Mouse (Mus musculus): ENCODE measurements at regions not wholly inside any gene's neighbourhood (a gene's known extent, or its start where the extent isn't known, plus 50 kb on each side); places are given as distances from the start of the nearest gene placed in this dataset.
A peak's percentile ranks its signal among the peaks of the same experiment; 100 is the strongest.

DNA sequence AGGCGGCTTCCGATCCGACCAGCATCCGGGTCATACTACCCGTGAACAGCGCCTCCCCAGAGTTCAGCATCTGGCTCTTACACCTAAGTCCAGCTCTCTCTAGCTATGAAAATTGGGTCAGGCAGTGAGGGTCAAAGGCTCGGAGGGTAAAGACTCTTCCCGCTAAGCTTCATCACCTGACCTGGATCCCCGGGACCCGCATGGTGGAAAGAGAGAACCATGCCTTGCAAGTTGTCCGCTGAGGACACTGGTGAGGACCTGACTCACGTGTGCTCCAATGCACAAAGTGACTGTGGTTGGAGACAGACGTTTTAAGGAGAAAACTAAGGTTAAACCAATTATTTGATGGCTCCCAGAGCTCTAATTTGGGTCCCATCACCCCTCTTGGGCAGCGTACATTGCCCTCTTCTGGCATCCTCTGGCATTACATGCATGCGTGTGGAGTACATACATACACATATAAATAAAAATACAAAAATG, 74.6 kb upstream of the Sall4 start:
- no peak for DNase-seq (ENCODE audit: low read depth)

- DNase-seq (ENCODE audit: low read depth): no peak
Measured at GRCm38 (mm10) chr2:168841713-168842045, 73.9 kb upstream of the Sall4 start.

DNA sequence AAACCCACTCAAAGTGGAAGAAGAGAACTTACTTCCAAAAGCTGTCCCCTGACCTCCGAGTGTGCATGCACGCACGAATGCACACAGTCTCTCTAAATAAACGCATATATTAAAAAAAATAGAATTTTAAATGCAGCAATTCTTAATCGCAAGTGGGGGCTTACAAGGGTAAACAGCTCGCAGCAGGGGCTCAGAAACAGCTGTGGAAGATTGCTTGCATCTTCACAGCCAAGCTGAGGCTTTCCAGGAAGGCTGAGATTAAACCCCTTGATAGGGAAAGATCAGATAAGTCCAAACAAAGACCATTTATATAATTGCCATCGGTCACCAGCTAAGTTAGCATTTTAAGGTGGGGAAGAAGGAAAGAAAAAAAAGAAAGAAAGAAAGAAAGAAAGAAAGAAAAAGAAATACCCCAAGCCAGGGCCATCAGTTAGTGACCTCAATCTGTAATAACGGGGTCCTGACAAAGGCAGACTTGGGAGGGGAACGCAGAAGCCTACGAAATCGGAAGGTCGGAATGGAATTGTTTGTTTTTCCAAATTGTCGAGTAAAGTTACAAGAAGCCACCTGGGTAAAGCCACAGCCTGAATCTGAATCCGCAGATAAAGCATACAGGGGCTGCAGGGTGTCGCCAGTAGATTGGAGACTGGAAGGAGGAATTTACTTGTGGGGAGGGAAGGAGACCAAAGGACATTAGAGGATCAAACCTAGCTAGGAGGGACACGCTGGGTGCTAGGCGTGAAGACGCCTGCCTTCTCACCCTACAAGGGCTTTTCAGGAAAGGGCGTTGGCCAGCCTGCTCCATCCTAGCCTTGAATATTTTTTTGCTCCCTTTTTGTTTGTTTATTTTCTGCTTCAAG, 73.3 kb upstream of the Sall4 start:
- DNase-seq (ENCODE audit: low read depth): no peak

GRCm38 (mm10) chr2:168839811-168840655, 72.3 kb upstream of the Sall4 start:
- DNase-seq (ENCODE audit: low read depth): no peak

DNA sequence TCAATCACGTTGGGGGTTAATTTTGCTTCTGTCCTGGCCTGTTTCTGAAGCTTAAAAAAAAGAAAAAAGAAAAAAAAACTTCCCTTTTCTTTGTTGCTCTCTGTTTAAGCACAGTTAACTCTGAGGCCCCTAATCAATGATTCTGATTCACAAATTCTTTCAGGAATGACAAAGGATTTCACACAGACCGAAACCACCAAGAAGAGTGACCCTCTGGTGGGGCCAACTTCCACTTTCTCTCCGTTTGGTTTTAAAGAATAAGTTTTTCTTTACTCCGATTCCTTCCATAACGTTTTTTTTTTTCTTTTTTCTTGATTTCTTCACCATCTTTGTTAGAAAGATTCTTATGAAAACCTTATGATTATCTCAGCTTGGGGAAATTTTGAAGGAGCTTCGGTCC, 71.5 kb upstream of the Sall4 start:
- no peak for DNase-seq (ENCODE audit: low read depth)

DNA sequence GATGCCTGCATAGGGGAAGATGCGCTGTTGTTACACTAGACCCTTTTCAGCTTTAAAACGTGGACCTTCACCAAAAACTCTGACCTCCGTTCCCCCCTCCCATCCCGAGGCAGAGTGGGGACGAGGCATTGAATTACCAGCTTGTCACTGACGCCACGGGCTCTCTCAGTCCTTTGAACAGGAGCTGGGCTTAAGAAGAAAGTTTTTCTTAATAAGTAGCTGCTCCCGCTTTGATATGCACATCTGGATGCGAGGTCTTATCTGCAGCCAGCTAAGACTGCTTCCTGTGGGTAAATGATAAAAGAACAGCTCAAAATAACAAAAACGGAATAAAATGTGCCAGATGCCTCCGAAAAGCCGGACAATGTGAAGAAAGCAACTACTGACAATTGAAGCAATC, 70.9 kb upstream of the Sall4 start:
- peak; percentile 73 for DNase-seq (ENCODE audit: low read depth)

- DNase-seq (ENCODE audit: low read depth): no peak
Measured at GRCm38 (mm10) chr2:168837951-168838570, 70.3 kb upstream of the Sall4 start.

DNA sequence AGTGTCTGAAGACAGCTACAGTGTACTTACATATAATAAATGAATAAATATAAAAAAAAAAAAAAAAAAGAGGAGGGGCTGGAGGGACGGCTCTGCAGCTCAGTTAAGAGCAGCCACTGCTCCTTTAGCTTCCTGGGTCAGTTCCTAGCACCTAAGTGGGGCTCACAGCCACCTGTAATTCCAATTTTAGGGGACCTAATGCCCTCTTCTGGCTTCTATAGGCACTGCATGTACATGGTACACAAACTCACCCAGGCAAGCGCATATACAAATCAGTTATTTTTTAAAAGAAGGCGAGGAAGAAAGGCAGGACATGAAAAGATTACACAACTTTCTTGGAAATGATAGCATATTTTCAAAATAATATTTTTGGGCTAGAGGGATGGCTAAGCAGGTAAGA, 67.0 kb upstream of the Sall4 start:
- no peak for DNase-seq (ENCODE audit: low read depth)

DNA sequence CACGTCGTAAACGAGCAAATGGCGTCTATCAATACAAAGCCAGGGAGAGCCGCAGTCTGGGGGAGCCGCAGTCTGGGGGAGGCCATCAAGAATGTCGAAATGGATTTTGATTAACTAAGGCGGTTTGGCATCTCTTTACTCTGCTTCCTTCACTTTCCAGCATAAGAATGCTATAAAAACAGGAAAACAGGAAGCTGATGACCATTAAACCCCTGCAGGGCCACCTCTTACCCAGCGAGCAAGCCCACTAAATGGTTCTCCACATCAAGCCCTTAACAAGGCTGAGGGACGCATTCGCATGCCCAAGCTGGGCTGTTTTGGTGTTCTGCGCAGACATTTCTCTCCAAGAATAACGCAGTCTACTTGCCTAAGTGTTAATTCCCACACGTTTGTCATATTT, 64.0 kb upstream of the Sall4 start:
- no peak for DNase-seq (ENCODE audit: low read depth)

GRCm38 (mm10) chr2:168820648-168821047, 52.9 kb upstream of the Sall4 start:
- DNase-seq (ENCODE audit: low read depth): no peak

All from 416B (cell line).